Comparison of ENCODE assay signal across 22 mouse cellular contexts in genomic region chr11:96280399-96281378, GRCm38 (mm10). TPM values are rescaled to one million over a fixed set of nuclear protein-coding genes. Genes with fewer than 3 reads are reported as not detected.
A peak's percentile ranks its signal among the peaks of the same experiment; 100 is the strongest.
DNase-seq lines count a peak whose midpoint lies in the region; ATAC-seq and TF ChIP-seq lines count a peak whose summit lies in the region.
"Had no signal": no experiment of that assay in that cellular context is flagged by ENCODE, and none has a peak within 500 bp of the region (broad histone marks: within the 10 kb centered on the region; RNA-seq: fewer than 3 reads in every experiment).

No protein-coding gene starts in this region.

- H3K4me2 ChIP-seq in CH12.LX (ENCODE audit: insufficient read depth, low read depth, poor library complexity, severe bottlenecking) = peak overlapping the region; percentile 21; the same call in 1 of the 2 replicates
- no peak overlapping the region for H3K4me2 ChIP-seq in forebrain, embryonic 11.5 days (ENCODE audit: low read depth, low read length, severe bottlenecking)
- H3K4me2 ChIP-seq: embryonic facial prominence, embryonic 15.5 days; forebrain, embryonic 15.5 days had no signal

- peak; percentile 68 for DNase-seq in adrenal gland, adult 2 months
- DNase-seq in adrenal gland, adult 8-10 months = no peak
- no peak for DNase-seq in CH12.LX (ENCODE audit: extremely low read depth)
- DNase-seq in kidney, adult 11 months = peak; percentile 70
- DNase-seq in kidney, postnatal 25 days = peak; percentile 71 to 87
- no peak for DNase-seq in forebrain, embryonic 11.5 days (ENCODE audit: low spot score)
- DNase-seq in urinary bladder, postnatal 4 days (ENCODE audit: low spot score in 2 of 2) = no peak
- DNase-seq in cerebellum, postnatal 25 days = no peak
- DNase-seq: cerebellum, adult 11-12 months; gastrocnemius, postnatal 10 days; heart, postnatal 14 days; liver; lung, embryonic 14.5 days; right cerebral cortex, postnatal 14 days had no signal

- no peaks in the 10 kb centered on the region for H3K79me2 ChIP-seq in CH12.LX (replicated peaks; ENCODE audit: control insufficient read depth, extremely low read depth, insufficient read depth, poor library complexity, severe bottlenecking)

- no peak overlapping the region for H3K9ac ChIP-seq in CH12.LX (ENCODE audit: insufficient read depth, low read depth)
- H3K9ac ChIP-seq in forebrain, embryonic 11.5 days (ENCODE audit: low read length) = no peak overlapping the region
- H3K9ac ChIP-seq: embryonic facial prominence, embryonic 15.5 days; forebrain, embryonic 15.5 days; lung, embryonic 14.5 days had no signal

- WGBS in forebrain, embryonic 11.5 days = 6% methylated on average over 8 of the region's 8 CpGs

- no peak for ATAC-seq in forebrain, embryonic 11.5 days (replicated peaks; ENCODE audit: low FRiP score)
- ATAC-seq: forebrain, embryonic 15.5 days had no signal

- TF ChIP-seq POLR2A in CH12.LX (IDR thresholded peaks at IDR 0.05; ENCODE audit: low read depth, low read length) = no peak

- no peaks in the 10 kb centered on the region for H3K36me3 ChIP-seq in CH12.LX (replicated peaks in 1 of 2; ENCODE audit: control insufficient read depth in 1 of 2, insufficient read depth in 1 of 2, low read length in 1 of 2)
- H3K36me3 ChIP-seq in forebrain, embryonic 11.5 days (ENCODE audit: control insufficient read depth, insufficient read depth, low read length) = no peaks in the 10 kb centered on the region
- H3K36me3 ChIP-seq: embryonic facial prominence, embryonic 15.5 days; forebrain, embryonic 15.5 days had no signal

- TF ChIP-seq EP300 in CH12.LX (IDR thresholded peaks at IDR 0.05; ENCODE audit: low read length) = peak; percentile 44; the same call in 1 of the 2 replicates

- H3K4me1 ChIP-seq in CH12.LX (ENCODE audit: control insufficient read depth in 1 of 2, insufficient read depth in 2 of 2) = peaks cover 3 to 8% of the 10 kb centered on the region in 2 experiments; a peak in 3 of 4 replicates
- H3K4me1 ChIP-seq in forebrain, embryonic 11.5 days (replicated peaks; ENCODE audit: control insufficient read depth, insufficient read depth, low read length) = no peaks in the 10 kb centered on the region; the same call in 1 of the 2 replicates

- H3K4me3 ChIP-seq in CH12.LX (replicated peaks in 1 of 3; ENCODE audit: low read depth in 2 of 3, low read length in 2 of 3, poor library complexity in 1 of 3) = no peak overlapping the region
- H3K4me3 ChIP-seq in forebrain, embryonic 11.5 days (ENCODE audit: low read depth, low read length) = no peak overlapping the region
- H3K4me3 ChIP-seq: embryonic facial prominence, embryonic 15.5 days; forebrain, embryonic 15.5 days; layer of hippocampus, adult 2 months had no signal

- no peak overlapping the region for H3K27ac ChIP-seq in CH12.LX (ENCODE audit: insufficient read depth, low read depth)
- no peak overlapping the region for H3K27ac ChIP-seq in forebrain, embryonic 11.5 days (ENCODE audit: low read depth, low read length)
- H3K27ac ChIP-seq: embryonic facial prominence, embryonic 15.5 days; forebrain, embryonic 15.5 days; layer of hippocampus, adult 2 months had no signal

- peaks cover 93% of the 10 kb centered on the region for H3K27me3 ChIP-seq in CH12.LX (replicated peaks)
- peaks cover 97% of the 10 kb centered on the region for H3K27me3 ChIP-seq in forebrain, embryonic 11.5 days (ENCODE audit: control insufficient read depth, insufficient read depth, low read length)

- in situ Hi-C loops in CH12.LX (cut with MboI; ENCODE audit: low pct_ligation_motif_present, low pct_unique_long_range_greater_than_20kb, low sequenced_read_pairs) = no loop called here

- peaks cover 2% of the 10 kb centered on the region for H3K9me3 ChIP-seq in CH12.LX (replicated peaks; ENCODE audit: low read length)
- no peaks in the 10 kb centered on the region for H3K9me3 ChIP-seq in forebrain, embryonic 11.5 days (ENCODE audit: control insufficient read depth, low read length)
- H3K9me3 ChIP-seq: embryonic facial prominence, embryonic 15.5 days; forebrain, embryonic 15.5 days had no signal

- no peak for TF ChIP-seq RAD21 in CH12.LX (IDR thresholded peaks at IDR 0.05; ENCODE audit: low read depth, low read length)

- TF ChIP-seq CTCF in CH12.LX (conservative IDR thresholded peaks at IDR 0.05 in 1 of 2, IDR thresholded peaks at IDR 0.05 in 1 of 2; ENCODE audit: low read depth in 2 of 2, low read length in 2 of 2) = no peak

- dilution Hi-C loops in CH12.LX (cut with MboI; ENCODE audit: extremely low pct_ligation_motif_present, extremely low pct_unique_long_range_greater_than_20kb, low sequenced_read_pairs) = no loop called here

TF ChIP-seq in CH12.LX, 34 proteins besides CTCF, POLR2A, EP300 and RAD21:
- TF ChIP-seq RCOR1 (conservative IDR thresholded peaks at IDR 0.05; ENCODE audit: low read depth, low read length) = no peak
- TF ChIP-seq SIN3A (IDR thresholded peaks at IDR 0.05; ENCODE audit: low read length) = 0 out of 2 replicates have a peak, but pooled peaks have one; percentile 47
- TF ChIP-seq IRF4 (IDR thresholded peaks at IDR 0.05; ENCODE audit: low read depth, low read length) = 0 out of 2 replicates have a peak, but pooled peaks have one; percentile 6
- peak; percentile 93 for TF ChIP-seq ZNF384 (IDR thresholded peaks at IDR 0.05; ENCODE audit: low read depth, low read length)

RNA-seq across cellular contexts. Expression of gene Hoxb8, which starts 1.0 kb away (rescaled TPM):
- 10 to 100 TPM; 67.3 to 93.9 TPM for total RNA-seq in adrenal gland, adult 2 months (2021)
- 357 and 428 TPM in 2 replicates for polyA plus RNA-seq in adrenal gland, adult 2 months (2012; rRNA removed)
- total RNA-seq in adrenal gland, adult 8-10 months (2022) = 10 to 100 TPM; 50.4 to 99.8 (median 83.6) TPM
- not detected in 2 replicates for total RNA-seq in CH12.LX (2012; rRNA removed)
- not detected in 2 replicates for total RNA-seq in CH12.LX (2014; rRNA removed)
- polyA plus RNA-seq in CH12.LX (2012; ENCODE audit: insufficient read length, low read depth) = not detected in 2 replicates
- not detected in 2 replicates for polyA plus RNA-seq in forebrain, embryonic 11.5 days (2014; fragmentation: Nextera tagmentation; extraction: Ambion mirVana)
- total RNA-seq: heart, adult 8-10 months; heart, postnatal 14 days; layer of hippocampus, adult 2 months; left cerebral cortex, postnatal 10 days had no signal
- polyA plus RNA-seq: cortical plate, adult 2 months; embryonic facial prominence, embryonic 15.5 days; forebrain, embryonic 15.5 days; midbrain, postnatal 0 days; thymus, postnatal 0 days had no signal

RNA-seq across cellular contexts. Expression of gene Hoxb7, which starts 5.7 kb away (rescaled TPM):
- total RNA-seq in adrenal gland, adult 2 months (2021) = 10 to 100 TPM; 46.4 to 46.7 TPM
- 48.8 and 55.9 TPM in 2 replicates for polyA plus RNA-seq in adrenal gland, adult 2 months (2012; rRNA removed)
- total RNA-seq in adrenal gland, adult 8-10 months (2022) = 10 to 100 TPM; 44.6 to 62.9 (median 53.0) TPM
- total RNA-seq in CH12.LX (2012; rRNA removed) (not detected in 2 replicates), CH12.LX (2014; rRNA removed) (not detected in 2 replicates)
- polyA plus RNA-seq in CH12.LX (2012; ENCODE audit: insufficient read length, low read depth) = not detected in 2 replicates
- 0.21 TPM in 1 of 2 replicates, not detected in the other for polyA plus RNA-seq in forebrain, embryonic 11.5 days (2014; fragmentation: Nextera tagmentation; extraction: Ambion mirVana)
- total RNA-seq: heart, adult 8-10 months; heart, postnatal 14 days; layer of hippocampus, adult 2 months; left cerebral cortex, postnatal 10 days; midbrain, postnatal 0 days had no signal
- polyA plus RNA-seq: cortical plate, adult 2 months; embryonic facial prominence, embryonic 15.5 days; forebrain, embryonic 15.5 days; midbrain, postnatal 0 days; thymus, postnatal 0 days had no signal

RNA-seq across cellular contexts. Expression of gene Hoxb9, which starts 9.4 kb away (rescaled TPM):
- 100 to 1,000 TPM; 183 to 377 TPM for total RNA-seq in adrenal gland, adult 2 months (2021)
- polyA plus RNA-seq in adrenal gland, adult 2 months (2012; rRNA removed) = 156 and 180 TPM in 2 replicates
- total RNA-seq in adrenal gland, adult 8-10 months (2022) = 100 to 1,000 TPM; 157 to 250 (median 226) TPM
- total RNA-seq in CH12.LX (2012; rRNA removed) (not detected in 2 replicates), CH12.LX (2014; rRNA removed) (not detected in 2 replicates)
- not detected in 2 replicates for polyA plus RNA-seq in CH12.LX (2012; ENCODE audit: insufficient read length, low read depth)
- not detected in 2 replicates for polyA plus RNA-seq in forebrain, embryonic 11.5 days (2014; fragmentation: Nextera tagmentation; extraction: Ambion mirVana)
- total RNA-seq: heart, adult 8-10 months; heart, postnatal 14 days; layer of hippocampus, adult 2 months; left cerebral cortex, postnatal 10 days; midbrain, postnatal 0 days had no signal
- polyA plus RNA-seq: cortical plate, adult 2 months; embryonic facial prominence, embryonic 15.5 days; forebrain, embryonic 15.5 days; midbrain, postnatal 0 days had no signal

RNA-seq across cellular contexts. Expression of gene Hoxb6, which starts 11.6 kb away (rescaled TPM):
- total RNA-seq in adrenal gland, adult 2 months (2021) = 10 to 100 TPM; 33.0 to 72.2 TPM
- polyA plus RNA-seq in adrenal gland, adult 2 months (2012; rRNA removed) = 201 and 210 TPM in 2 replicates
- 10 to 100 TPM; 56.4 to 77.8 (median 59.5) TPM for total RNA-seq in adrenal gland, adult 8-10 months (2022)
- total RNA-seq in CH12.LX (2012; rRNA removed) (0.34 and 1.1 TPM in 2 replicates), CH12.LX (2014; rRNA removed) (0.12 TPM in 1 of 2 replicates, not detected in the other)
- 0.31 and 0.53 TPM in 2 replicates for polyA plus RNA-seq in CH12.LX (2012; ENCODE audit: insufficient read length, low read depth)
- polyA plus RNA-seq in forebrain, embryonic 11.5 days (2014; fragmentation: Nextera tagmentation; extraction: Ambion mirVana) = not detected in 2 replicates
- total RNA-seq: heart, adult 8-10 months; heart, postnatal 14 days; layer of hippocampus, adult 2 months; left cerebral cortex, postnatal 10 days had no signal
- polyA plus RNA-seq: cortical plate, adult 2 months; embryonic facial prominence, embryonic 15.5 days; forebrain, embryonic 15.5 days; midbrain, postnatal 0 days had no signal

RNA-seq across cellular contexts. Expression of gene Hoxb5, which starts 22.4 kb away (rescaled TPM):
- 10 to 100 TPM; 15.2 to 31.6 TPM for total RNA-seq in adrenal gland, adult 2 months (2021)
- polyA plus RNA-seq in adrenal gland, adult 2 months (2012; rRNA removed) = 43.4 and 45.6 TPM in 2 replicates
- 10 to 100 TPM; 25.2 to 38.3 (median 26.7) TPM for total RNA-seq in adrenal gland, adult 8-10 months (2022)
- total RNA-seq in CH12.LX (2012; rRNA removed) (0.04 and 0.08 TPM in 2 replicates), CH12.LX (2014; rRNA removed) (not detected in 2 replicates)
- 0.13 TPM in 1 of 2 replicates, not detected in the other for polyA plus RNA-seq in CH12.LX (2012; ENCODE audit: insufficient read length, low read depth)
- polyA plus RNA-seq in forebrain, embryonic 11.5 days (2014; fragmentation: Nextera tagmentation; extraction: Ambion mirVana) = 0.21 TPM in 1 of 2 replicates, not detected in the other
- total RNA-seq: layer of hippocampus, adult 2 months; left cerebral cortex, postnatal 10 days had no signal
- polyA plus RNA-seq: cortical plate, adult 2 months; embryonic facial prominence, embryonic 15.5 days; forebrain, embryonic 15.5 days; midbrain, postnatal 0 days had no signal

Comparison
In these comparisons a context has a peak if more than half of its experiments do, and no peak if none do; other contexts are left out.
1. DNase-seq: peak in adrenal gland, adult 2 months (single experiment), kidney, adult 11 months (single experiment) and kidney, postnatal 25 days (2 of 2); none in adrenal gland, adult 8-10 months (single experiment), CH12.LX (single experiment), forebrain, embryonic 11.5 days (single experiment), urinary bladder, postnatal 4 days (0 of 2) and cerebellum, postnatal 25 days (0 of 2).
2. RNA of gene Hoxb8, which starts 1.0 kb away (total RNA-seq): 67.3 to 93.9 TPM in adrenal gland, adult 2 months and 50.4 to 99.8 TPM in adrenal gland, adult 8-10 months; not detected in CH12.LX; every median in the first group is over 10 times any median in the second.
3. RNA of gene Hoxb7, which starts 5.7 kb away (total RNA-seq): 44.6 to 62.9 TPM in adrenal gland, adult 8-10 months and 46.4 to 46.7 TPM in adrenal gland, adult 2 months; not detected in CH12.LX; every median in the first group is over 10 times any median in the second.
4. RNA of gene Hoxb9, which starts 9.4 kb away (total RNA-seq): 183 to 377 TPM in adrenal gland, adult 2 months and 157 to 250 TPM in adrenal gland, adult 8-10 months; not detected in CH12.LX; every median in the first group is over 100 times any median in the second.